10 mouse cellular contexts compared by ENCODE assay signal in the genomic region with DNA sequence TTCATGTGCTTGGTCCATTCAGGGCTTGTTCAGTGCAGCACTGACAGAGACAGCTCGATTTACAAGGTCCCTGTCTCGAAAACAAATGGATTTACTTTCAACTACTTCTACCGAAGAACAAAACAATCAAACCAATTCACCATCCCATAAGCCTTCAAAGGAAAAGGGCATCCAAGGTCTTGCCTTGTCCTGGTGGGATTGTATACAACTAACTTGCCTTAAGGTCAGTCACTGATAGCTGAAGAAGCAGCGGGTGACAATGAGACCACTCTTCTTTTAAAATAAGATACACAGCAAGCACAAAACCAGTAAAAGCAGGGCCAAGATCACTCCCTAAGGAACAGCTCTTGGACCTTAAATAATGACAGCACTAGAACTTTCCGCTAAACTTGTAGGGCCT. TPM values are rescaled to one million over a fixed set of nuclear protein-coding genes. Genes with fewer than 3 reads are reported as not detected.
DNase-seq lines count a peak whose midpoint lies in the region; ATAC-seq and TF ChIP-seq lines count a peak whose summit lies in the region.
"Had no signal": no experiment of that assay in that cellular context is flagged by ENCODE, and none has a peak within 500 bp of the region (broad histone marks: within the 10 kb centered on the region; RNA-seq: fewer than 3 reads in every experiment).

No protein-coding gene starts in this region.

- TF ChIP-seq CTCF in embryonic fibroblast, embryonic 13.5 days (IDR thresholded peaks at IDR 0.05; ENCODE audit: borderline replicate concordance, insufficient read depth, low read length) = no peak

- H3K4me1 ChIP-seq in kidney, embryonic 14.5 days (ENCODE audit: control insufficient read depth, insufficient read depth, low read length) = peaks cover 19% of the 10 kb centered on the region
- peaks cover 7% of the 10 kb centered on the region for H3K4me1 ChIP-seq in embryonic fibroblast, embryonic 13.5 days (ENCODE audit: control insufficient read depth, insufficient read depth, low read length)
- peaks cover 17% of the 10 kb centered on the region; the same call in 1 of the 2 replicates for H3K4me1 ChIP-seq in intestine, embryonic 15.5 days (replicated peaks)
- peaks cover 38% of the 10 kb centered on the region for H3K4me1 ChIP-seq in neural tube, embryonic 12.5 days

- 37% methylated on average over 5 of the region's 5 CpGs for WGBS in kidney, embryonic 14.5 days
- 50% methylated on average over 5 of the region's 5 CpGs for WGBS in intestine, embryonic 15.5 days
- 8% methylated on average over 5 of the region's 5 CpGs for WGBS in neural tube, embryonic 12.5 days

- TF ChIP-seq POLR2A in embryonic fibroblast, embryonic 13.5 days (IDR thresholded peaks at IDR 0.05; ENCODE audit: low read depth, low read length) = no peak

- ATAC-seq in kidney, embryonic 14.5 days (ENCODE audit: low FRiP score, low TSS enrichment) = no peak
- no peak for ATAC-seq in intestine, embryonic 15.5 days
- ATAC-seq in neural tube, embryonic 12.5 days (ENCODE audit: low FRiP score, low read depth) = no peak

- H3K9me3 ChIP-seq in kidney, embryonic 14.5 days (ENCODE audit: control insufficient read depth, low read length) = no peaks in the 10 kb centered on the region
- no peaks in the 10 kb centered on the region for H3K9me3 ChIP-seq in intestine, embryonic 15.5 days
- H3K9me3 ChIP-seq in neural tube, embryonic 12.5 days = no peaks in the 10 kb centered on the region

- peak overlapping the region; percentile 85; the same call in 1 of the 2 replicates for H3K4me2 ChIP-seq in kidney, embryonic 14.5 days (replicated peaks; ENCODE audit: low read depth, low read length)
- H3K4me2 ChIP-seq in intestine, embryonic 15.5 days (replicated peaks) = peak overlapping the region; percentile 80
- peak overlapping the region; percentile 75 for H3K4me2 ChIP-seq in neural tube, embryonic 12.5 days (replicated peaks)

- H3K9ac ChIP-seq in kidney, embryonic 14.5 days (ENCODE audit: low read depth, low read length) = no peak overlapping the region
- no peak overlapping the region for H3K9ac ChIP-seq in intestine, embryonic 15.5 days
- H3K9ac ChIP-seq in neural tube, embryonic 12.5 days = peak overlapping the region; percentile 99

- no peak for DNase-seq in kidney, adult 8-10 months
- no peak for DNase-seq in spleen, postnatal 10 days (ENCODE audit: low spot score in 2 of 2)
- DNase-seq in lung, postnatal 36 days = no peak
- no peak for DNase-seq in ovary, postnatal 10 days (ENCODE audit: low spot score)
- DNase-seq: kidney, postnatal 10 days; lung, adult 18-20 months had no signal

- no peak overlapping the region for H3K4me3 ChIP-seq in kidney, embryonic 14.5 days (ENCODE audit: low read length)
- H3K4me3 ChIP-seq in embryonic fibroblast, embryonic 13.5 days (ENCODE audit: insufficient read depth, low read length) = peak overlapping the region; percentile 32
- H3K4me3 ChIP-seq in intestine, embryonic 15.5 days (replicated peaks) = peak overlapping the region; percentile 94
- peak overlapping the region; percentile 99 for H3K4me3 ChIP-seq in neural tube, embryonic 12.5 days

- no peaks in the 10 kb centered on the region for H3K27me3 ChIP-seq in kidney, embryonic 14.5 days (ENCODE audit: control insufficient read depth, insufficient read depth, low read length)
- H3K27me3 ChIP-seq in intestine, embryonic 15.5 days (replicated peaks) = no peaks in the 10 kb centered on the region
- no peaks in the 10 kb centered on the region for H3K27me3 ChIP-seq in neural tube, embryonic 12.5 days (replicated peaks)

- H3K36me3 ChIP-seq in kidney, embryonic 14.5 days (ENCODE audit: control insufficient read depth, insufficient read depth, low read length) = peaks cover 15% of the 10 kb centered on the region; the same call in 1 of the 2 replicates
- peaks cover 3% of the 10 kb centered on the region; the same call in 1 of the 2 replicates for H3K36me3 ChIP-seq in intestine, embryonic 15.5 days
- peaks cover 17% of the 10 kb centered on the region for H3K36me3 ChIP-seq in neural tube, embryonic 12.5 days

- H3K27ac ChIP-seq in kidney, embryonic 14.5 days (ENCODE audit: low read depth, low read length) = no peak overlapping the region
- peak overlapping the region; percentile 39 for H3K27ac ChIP-seq in embryonic fibroblast, embryonic 13.5 days (ENCODE audit: insufficient read depth, low read length)
- no peak overlapping the region for H3K27ac ChIP-seq in intestine, embryonic 15.5 days
- H3K27ac ChIP-seq in neural tube, embryonic 12.5 days = no peak overlapping the region

RNA-seq across cellular contexts. Expression of gene Rgmb, which starts 7.6 kb away (rescaled TPM):
- polyA plus RNA-seq in kidney, embryonic 14.5 days (2014; fragmentation: Nextera tagmentation; extraction: Ambion mirVana) = 12.3 and 16.4 TPM in 2 replicates
- 17.4 and 19.5 TPM in 2 replicates for polyA plus RNA-seq in embryonic fibroblast, embryonic 13.5 days (2011; ENCODE audit: insufficient read length, low read depth, missing spikeins)
- polyA plus RNA-seq in intestine, embryonic 15.5 days (2015; fragmentation: Nextera tagmentation; extraction: Ambion mirVana) = 30.5 and 32.5 TPM in 2 replicates
- polyA plus RNA-seq in neural tube, embryonic 12.5 days (2016; fragmentation: Nextera tagmentation; extraction: Ambion mirVana) = 132 and 145 TPM in 2 replicates
